Mouse (Mus musculus) frontal cortex, postnatal 36 days (tissue): ENCODE measurements at regions not wholly inside any gene's neighbourhood (a gene's known extent, or its start where the extent isn't known, plus 50 kb on each side); places are given as distances from the start of the nearest gene placed in this dataset.

Source experiments
- DNase-seq, 2 experiments: peaks; one replicate each; pipeline ENCODE4 v3.0.0; 2022; ENCODE audit warnings: low spot score in 2 of 2

- DNase-seq, result no peak
Observed at GRCm38 (mm10) chr1:136717830-136718517, 93.3 kb downstream of the Zfp281 start.

DNA sequence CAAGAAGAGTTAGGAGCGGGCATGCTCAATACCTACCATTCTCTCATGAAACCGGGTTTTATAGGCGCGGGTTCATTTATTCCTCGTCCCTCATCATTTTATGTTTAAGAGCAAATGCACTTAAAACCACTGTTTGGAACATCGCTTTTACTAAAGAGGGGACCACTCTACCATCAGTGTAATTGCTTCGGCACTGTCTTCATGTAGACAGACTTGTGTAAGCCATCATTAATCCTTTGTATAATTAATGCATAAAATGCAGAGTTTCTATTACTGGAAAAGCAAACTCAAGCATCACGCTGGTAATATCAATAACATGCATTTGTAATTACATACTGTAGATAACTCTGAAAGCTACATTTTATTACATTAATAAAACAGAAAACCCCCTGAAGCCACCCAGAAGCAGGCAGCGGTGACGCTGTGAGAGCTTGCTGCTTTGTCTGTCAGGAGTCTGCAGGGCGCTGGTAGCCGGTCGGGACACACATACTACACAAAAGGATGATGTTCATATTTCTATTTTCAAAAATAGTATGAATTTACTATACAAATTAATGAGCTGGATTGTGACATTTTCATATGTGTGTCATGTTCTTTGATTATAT lies 99.2 kb downstream of the Zfp281 start:
- DNase-seq, result no peak

GRCm38 (mm10) chr1:136725242-136725641 lies 100.5 kb downstream of the Zfp281 start:
- DNase-seq, result no peak

DNA sequence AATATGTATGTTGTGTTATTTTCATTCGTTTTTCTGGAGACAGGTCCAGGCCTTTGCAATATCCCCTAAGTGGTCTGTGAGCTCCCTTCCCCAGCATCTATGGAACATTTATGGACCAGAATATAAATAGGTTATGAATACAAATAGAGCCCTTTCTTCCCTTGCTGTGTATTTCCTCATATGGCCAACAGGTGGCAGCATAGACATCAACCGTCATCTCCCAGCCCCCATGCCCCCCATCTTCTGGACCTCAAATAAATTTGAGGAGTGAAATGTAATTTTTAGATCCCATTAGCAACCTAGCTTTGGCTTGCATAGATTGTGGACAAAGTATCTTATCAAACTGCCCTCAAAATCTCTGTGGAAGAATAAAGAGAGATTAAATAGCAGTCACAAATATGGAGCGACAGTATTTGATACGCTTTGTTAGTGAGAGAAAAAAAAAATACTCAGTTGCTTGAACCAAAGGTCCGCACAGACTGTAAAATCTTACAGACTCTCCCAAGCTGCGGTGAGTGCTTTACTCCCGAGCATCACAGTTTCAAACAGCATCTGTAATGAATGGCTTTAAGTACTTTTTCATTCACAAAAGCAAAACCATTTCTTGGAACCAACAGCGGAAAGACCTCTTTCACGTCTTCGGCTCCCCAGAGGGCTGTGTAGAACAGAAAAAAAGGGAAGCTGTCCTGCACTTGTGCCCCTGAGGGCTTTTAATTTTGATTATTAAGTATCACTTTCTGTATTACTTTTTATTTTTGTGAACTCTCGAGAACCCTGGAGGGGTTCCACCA lies 101.6 kb downstream of the Zfp281 start:
- DNase-seq, result no peak

DNA sequence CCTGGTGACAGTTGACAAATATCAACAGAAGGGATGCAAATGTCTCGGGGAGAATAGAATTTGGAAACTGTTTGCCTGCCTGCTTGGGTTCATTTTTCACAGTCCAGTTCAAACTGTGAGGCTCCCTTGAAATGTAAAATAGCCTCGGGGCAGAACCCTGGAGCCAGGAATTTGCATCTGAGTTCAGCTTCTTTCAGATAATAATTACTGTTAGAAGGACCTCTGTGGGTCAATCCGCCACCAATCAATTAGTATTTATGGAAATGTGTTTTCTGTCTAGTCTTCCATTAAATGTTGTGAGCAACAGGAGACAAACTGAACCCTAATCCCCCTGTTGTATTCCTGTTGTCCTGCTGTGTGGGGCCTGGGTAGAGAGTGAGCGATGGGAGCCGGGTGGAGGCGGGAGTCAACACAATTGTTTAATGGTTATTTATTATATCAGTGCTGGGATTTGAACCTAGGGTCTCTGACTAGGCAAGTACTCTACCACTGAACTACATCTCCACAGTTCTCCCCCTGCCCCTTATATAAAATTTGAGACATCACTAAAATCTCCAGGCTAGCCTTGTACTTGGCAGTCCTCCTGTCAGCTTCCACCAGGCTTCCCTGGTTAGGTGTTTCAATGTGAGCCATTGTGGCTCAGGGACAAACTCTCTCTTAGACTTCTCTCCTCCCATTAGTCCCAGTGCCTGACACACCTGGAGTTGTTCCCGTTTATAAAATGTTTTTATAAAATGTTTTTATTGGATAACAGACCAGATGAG lies 103.3 kb downstream of the Zfp281 start:
- no peak for DNase-seq

DNA sequence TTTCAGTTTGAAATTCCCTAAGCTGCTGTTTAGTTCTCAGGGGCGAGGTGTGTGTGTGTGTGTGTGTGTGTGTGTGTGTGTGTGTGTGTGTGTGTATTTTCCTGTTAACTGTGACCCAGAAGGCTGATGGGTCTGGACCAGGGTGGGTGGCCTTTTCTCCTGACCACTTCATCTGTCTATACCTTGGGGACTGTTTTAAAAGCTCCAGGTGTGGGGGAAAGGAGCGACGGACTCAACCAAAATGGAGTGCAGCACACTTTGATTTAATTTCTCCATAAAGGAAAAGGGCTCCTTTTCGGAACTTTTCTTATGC lies 103.9 kb downstream of the Zfp281 start:
- no peak for DNase-seq

GRCm38 (mm10) chr1:136730638-136731037 lies 105.9 kb downstream of the Zfp281 start:
- DNase-seq, result peak; percentile 54 to 67

- DNase-seq, result no peak
Observed at GRCm38 (mm10) chr1:136738030-136738429, 113.3 kb downstream of the Zfp281 start.

DNA sequence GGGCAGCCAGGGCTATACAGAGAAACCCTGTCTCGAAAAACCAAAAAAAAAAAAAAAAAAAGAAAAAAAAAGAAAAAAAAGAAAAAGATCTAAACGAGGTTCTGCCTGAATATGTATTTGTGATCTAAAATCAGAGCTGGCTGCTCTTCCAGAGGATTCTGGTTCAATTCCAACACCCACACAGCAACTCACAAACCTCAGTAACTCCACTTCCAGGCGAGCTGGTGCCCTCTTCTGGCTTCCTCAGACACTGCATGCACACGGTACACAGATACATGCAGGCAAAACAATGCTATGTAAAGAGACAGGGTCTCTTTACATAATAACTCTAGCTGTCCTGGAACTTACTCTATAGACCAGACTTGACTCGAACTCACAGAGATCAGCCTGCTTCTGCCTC lies 114.8 kb downstream of the Zfp281 start:
- DNase-seq, result peak; percentile 79 to 91

DNA sequence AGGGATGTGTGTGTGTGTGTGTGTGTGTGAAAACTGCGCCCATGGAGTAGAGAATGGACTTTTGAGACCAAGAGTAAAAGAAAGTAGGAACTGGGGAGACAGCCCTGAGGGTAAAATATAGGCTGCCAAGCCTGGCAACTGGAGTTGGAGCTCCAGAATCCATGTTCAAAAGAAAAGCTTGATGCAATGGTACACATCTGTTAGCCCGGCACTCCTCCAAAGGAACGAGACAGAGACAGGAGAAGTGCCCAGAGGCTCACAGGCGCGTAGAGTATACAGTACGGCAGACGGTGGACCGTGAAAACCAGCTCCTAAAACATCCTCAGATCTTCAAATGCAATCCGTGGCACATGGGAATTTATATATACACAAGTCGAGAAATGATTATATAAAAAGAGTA lies 116.4 kb downstream of the Zfp281 start:
- DNase-seq, result peak in 1 of 2 experiments; percentile 40

GRCm38 (mm10) chr1:136749188-136749587 lies 124.5 kb downstream of the Zfp281 start:
- no peak for DNase-seq

- DNase-seq, result no peak
Observed at GRCm38 (mm10) chr1:136751464-136752191, 126.9 kb downstream of the Zfp281 start.

- DNase-seq, result no peak
Observed at GRCm38 (mm10) chr1:136754286-136754685, 129.6 kb downstream of the Zfp281 start.

GRCm38 (mm10) chr1:136758730-136759129 lies 134.0 kb downstream of the Zfp281 start:
- DNase-seq, result no peak

DNA sequence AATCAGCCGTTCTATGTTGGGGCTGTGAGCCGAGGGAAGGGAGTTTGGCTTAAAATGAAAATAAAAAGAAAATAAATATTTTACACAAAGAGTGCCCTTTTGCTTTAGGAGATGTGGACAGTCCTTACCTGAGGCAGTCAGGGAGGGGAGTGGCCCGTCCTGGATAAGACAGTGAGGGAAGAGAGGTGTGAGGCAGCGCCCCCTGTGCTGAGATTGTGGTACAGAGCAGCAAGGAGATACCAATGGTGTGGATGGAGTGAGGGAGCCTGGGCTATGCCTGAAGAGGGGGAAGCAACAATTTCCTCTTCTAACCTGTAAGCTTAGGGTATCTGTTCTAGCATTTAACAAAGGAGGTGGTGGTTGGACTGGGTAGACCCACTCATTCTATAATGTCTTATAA lies 134.5 kb downstream of the Zfp281 start:
- DNase-seq, result no peak

GRCm38 (mm10) chr1:136761467-136761866 lies 136.8 kb downstream of the Zfp281 start:
- DNase-seq, result no peak

- DNase-seq, result no peak
Observed at GRCm38 (mm10) chr1:136768969-136769401, 144.3 kb downstream of the Zfp281 start.

- DNase-seq, result no peak
Observed at GRCm38 (mm10) chr1:136773743-136774142, 149.0 kb downstream of the Zfp281 start.

GRCm38 (mm10) chr1:136776211-136776610 lies 151.5 kb downstream of the Zfp281 start:
- no peak for DNase-seq

DNA sequence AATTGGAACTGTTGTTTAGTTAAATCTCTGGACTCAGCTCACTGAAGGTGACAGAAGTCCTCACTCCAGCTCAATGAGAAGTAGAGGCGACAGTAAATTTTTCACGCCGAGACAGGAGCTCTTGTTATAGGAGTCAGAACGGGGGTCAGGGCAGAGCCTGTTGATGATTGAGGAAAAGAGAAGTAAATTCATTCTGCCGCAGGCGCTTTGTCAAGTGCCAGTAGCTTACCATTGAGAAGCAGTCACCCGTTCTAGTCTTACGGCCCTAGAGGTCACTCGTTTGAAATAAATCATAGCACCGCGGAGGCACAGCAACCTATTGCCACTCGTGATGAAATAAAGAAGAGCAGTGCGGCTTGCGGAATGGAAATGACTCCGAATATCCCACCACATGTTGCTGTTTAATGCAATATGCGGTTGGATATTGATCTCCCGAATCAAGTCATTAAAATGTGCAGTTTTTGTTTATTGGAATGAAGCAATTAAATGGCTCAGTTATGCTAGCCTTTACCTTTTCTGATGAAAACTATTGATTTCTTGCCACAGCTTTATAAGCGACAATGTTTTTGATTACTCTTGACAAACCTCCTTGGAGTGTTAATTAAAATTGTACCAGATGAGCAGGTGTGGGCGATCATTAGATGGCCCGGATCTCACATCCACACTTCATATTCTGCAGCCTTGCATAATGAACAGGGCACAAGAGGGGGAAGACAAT lies 152.7 kb downstream of the Zfp281 start:
- DNase-seq, result no peak

GRCm38 (mm10) chr1:136779384-136779783 lies 154.7 kb downstream of the Zfp281 start:
- DNase-seq, result no peak
